Mouse (Mus musculus): ENCODE results near the gene Pigb. TPM values are rescaled to one million over a fixed set of nuclear protein-coding genes. Genes with fewer than 3 reads are reported as not detected.

Pigb gene
- polyA plus RNA-seq, 1 experiment from 2014 or later, result 3.1 TPM

DNA sequence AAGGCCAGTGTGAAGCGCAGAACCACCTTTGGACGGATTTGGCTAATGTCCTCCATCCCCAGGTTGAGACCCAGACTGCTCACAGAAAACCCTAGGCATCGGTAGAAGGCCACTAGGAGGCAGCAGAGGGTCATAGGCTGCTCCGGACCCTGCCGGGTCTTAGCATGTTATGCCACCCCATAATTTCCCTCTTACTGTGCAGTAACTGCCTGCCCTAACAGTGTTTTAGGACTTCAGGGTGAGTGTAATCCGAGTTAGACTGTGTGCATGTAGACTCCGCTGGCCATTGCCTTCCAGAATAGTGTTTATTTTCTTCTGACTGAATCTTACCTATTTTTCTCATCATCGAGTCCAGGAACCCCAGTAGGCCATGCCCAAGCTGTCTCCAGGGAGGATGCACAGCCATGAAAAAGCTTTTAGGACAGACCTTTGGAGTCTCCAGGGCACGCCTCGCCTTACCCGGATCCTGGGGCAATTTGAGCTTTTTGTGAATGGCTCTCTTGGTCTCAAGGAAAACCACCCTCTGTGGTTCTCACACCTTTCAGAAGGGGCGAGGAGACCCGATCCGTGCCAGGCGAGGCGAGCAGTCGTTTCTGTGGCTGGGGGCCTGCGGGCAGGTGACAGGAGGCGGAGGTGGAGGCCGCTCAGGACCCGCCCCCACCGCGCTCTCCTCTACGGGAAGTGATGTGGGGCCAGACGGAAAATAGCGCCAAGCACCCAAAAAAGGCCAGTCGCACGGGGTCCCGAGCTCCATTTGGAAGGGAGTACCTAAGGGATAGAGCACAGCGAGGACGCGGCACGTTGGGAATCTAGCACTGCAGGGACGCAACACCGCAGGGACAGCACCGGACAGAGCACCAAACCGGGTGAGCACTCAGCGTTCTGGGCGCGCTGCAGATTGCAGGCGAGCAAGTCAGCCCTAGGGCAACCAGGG is 4.2 kb upstream of the Pigb start, which contains the start of gene Rab27a:
Gene Rab27a, plus strand, starts transcription at position 709 of the 934 bp plus-strand sequence.
- Histone ChIP-seq H3K9me3 (ENCODE audit: low read length) (no peaks in the 10 kb centered on the region), H3K36me3 (replicated peaks; ENCODE audit: insufficient read depth, low read length) (no peaks in the 10 kb centered on the region), H3K4me2 (ENCODE audit: low read depth, low read length) (peak within 1 kb of the TSS; percentile 81), H3K9ac (replicated peaks) (peak within 1 kb of the TSS; percentile 63), H3K27me3 (ENCODE audit: insufficient read depth, low read length) (no peaks in the 10 kb centered on the region), H3K27ac (ENCODE audit: low read depth) (peak within 1 kb of the TSS; percentile 75), H3K4me3 (ENCODE audit: low read depth, low read length) (peak within 1 kb of the TSS; percentile 62), H3K4me1 (ENCODE audit: insufficient read depth) (peaks cover 12% of the 10 kb centered on the region)
- DNase-seq (peak; percentile 88), ATAC-seq (peak; percentile 69)
- 2% methylated on average over 40 of the region's 41 CpGs for WGBS (ENCODE audit: insufficient replicate concordance)
- TF ChIP-seq EP300 (IDR thresholded peaks at IDR 0.05; ENCODE audit: low read depth) (no peak), CTCF (IDR thresholded peaks at IDR 0.05; ENCODE audit: low read depth) (peak; percentile 95)

DNA sequence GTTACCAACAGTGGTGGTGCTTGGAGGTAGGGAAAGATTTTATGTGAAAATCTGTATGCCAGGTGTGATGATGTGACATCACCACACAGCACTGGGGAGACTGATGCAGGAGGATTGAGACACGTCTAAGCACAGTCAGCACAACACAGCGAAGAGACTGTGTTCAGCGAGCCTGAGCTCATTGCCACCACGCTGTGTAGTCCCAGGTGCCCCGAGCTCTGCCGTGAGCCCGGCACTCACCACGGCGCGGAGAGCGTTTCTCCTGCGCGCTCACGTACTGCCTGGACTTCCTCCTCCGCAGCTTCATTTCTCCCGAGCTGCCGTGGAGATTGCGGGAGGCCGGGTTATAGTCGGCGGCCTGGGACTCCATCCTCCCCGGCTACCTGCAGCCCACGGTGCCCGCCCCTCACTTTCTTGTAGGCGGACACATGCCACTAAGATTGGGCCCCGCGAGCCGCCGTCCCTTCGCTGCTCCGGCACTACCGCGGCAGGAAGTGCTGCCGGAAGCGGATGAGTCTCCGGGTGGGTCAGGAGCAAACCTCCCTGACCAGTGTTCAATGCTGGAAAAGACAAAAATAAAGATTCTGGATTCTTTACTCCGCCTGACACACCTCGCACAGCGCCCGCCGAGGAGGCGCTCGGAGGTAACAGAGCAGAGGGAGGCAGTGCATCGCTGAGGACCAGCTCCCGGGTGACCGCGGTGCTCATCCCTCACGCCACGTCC is 794 bp downstream of the Pigb start:
- ATAC-seq (peak; percentile 90), DNase-seq (peak; percentile 91)
- peak overlapping the region; percentile 90 for H3K4me2 ChIP-seq (ENCODE audit: low read depth, low read length)
- H3K4me1 ChIP-seq (ENCODE audit: insufficient read depth), result peaks cover 18% of the 10 kb centered on the region
- no peaks in the 10 kb centered on the region; the same call in 1 of the 2 replicates for H3K36me3 ChIP-seq (replicated peaks; ENCODE audit: insufficient read depth, low read length)
- peak overlapping the region; percentile 79 for H3K4me3 ChIP-seq (ENCODE audit: low read depth, low read length)
- no peak for TF ChIP-seq CTCF (IDR thresholded peaks at IDR 0.05; ENCODE audit: low read depth)
- 0 out of 2 replicates have a peak, but pooled peaks have one; percentile 22 for TF ChIP-seq EP300 (IDR thresholded peaks at IDR 0.05; ENCODE audit: low read depth)
- peak overlapping the region; percentile 81 for H3K27ac ChIP-seq (ENCODE audit: low read depth)
- WGBS (ENCODE audit: insufficient replicate concordance), result under 1% methylated on average over 49 of the region's 49 CpGs
- no peaks in the 10 kb centered on the region for H3K27me3 ChIP-seq (ENCODE audit: insufficient read depth, low read length)
- H3K9ac ChIP-seq (replicated peaks), result peak overlapping the region; percentile 82
- no peaks in the 10 kb centered on the region for H3K9me3 ChIP-seq (ENCODE audit: low read length)

DNA sequence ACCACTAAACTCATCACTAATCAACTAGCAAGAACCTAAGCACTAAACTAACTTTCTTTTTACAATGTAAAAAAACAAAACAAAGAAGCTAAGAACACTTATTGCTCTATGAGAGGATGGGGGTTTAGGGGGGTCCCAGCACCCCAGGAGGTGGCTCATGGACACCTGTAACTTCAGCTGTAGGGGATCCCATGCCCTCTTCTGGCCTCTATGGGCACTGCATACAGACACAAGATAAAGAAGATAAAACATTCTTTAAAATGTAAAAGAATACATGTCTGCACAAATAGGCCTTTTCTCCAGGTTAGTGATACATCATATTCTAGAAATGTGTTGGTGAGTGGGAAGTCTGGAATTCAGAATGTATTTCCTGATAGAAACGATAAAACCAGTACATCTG is 6.8 kb downstream of the Pigb start:
- Histone ChIP-seq H3K4me1 (ENCODE audit: insufficient read depth) (no peaks in the 10 kb centered on the region), H3K27me3 (ENCODE audit: insufficient read depth, low read length) (no peaks in the 10 kb centered on the region), H3K36me3 (replicated peaks; ENCODE audit: insufficient read depth, low read length) (peaks cover 27% of the 10 kb centered on the region; the same call in 1 of the 2 replicates), H3K9ac (replicated peaks) (no peak overlapping the region), H3K9me3 (ENCODE audit: low read length) (no peaks in the 10 kb centered on the region), H3K4me2 (ENCODE audit: low read depth, low read length) (no peak overlapping the region), H3K27ac (ENCODE audit: low read depth) (no peak overlapping the region), H3K4me3 (ENCODE audit: low read depth, low read length) (no peak overlapping the region)
- no peak for DNase-seq
- WGBS (ENCODE audit: insufficient replicate concordance), result 87% methylated on average over 1 of the region's 1 CpGs
- ATAC-seq, result no peak
- TF ChIP-seq CTCF (IDR thresholded peaks at IDR 0.05; ENCODE audit: low read depth) (peak; percentile 35), EP300 (IDR thresholded peaks at IDR 0.05; ENCODE audit: low read depth) (no peak)

DNA sequence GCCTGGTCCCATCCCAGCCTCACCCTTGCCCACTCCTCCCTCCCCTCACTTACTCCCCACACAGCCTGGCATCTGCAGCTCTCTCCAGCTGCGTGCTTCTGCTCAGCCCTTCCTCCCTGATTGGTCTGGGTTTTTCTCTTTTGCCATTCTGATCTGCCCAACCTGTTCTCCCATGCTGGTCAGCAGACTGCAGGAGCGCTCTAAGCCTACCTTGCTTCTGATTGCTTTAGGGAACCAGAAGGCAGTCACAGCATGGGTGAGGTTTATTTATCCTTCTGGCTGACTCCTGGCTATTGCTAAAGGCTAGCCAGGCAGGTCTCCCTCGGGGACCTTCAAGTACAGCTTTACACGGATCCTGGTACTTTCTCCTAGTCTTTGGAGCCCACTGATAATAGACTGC is 8.8 kb downstream of the Pigb start:
- Histone ChIP-seq H3K27ac (ENCODE audit: low read depth) (0 out of 2 replicates have a peak overlapping the region, but pooled peaks have one; percentile 22), H3K4me2 (ENCODE audit: low read depth, low read length) (no peak overlapping the region), H3K4me1 (ENCODE audit: insufficient read depth) (no peaks in the 10 kb centered on the region), H3K27me3 (ENCODE audit: insufficient read depth, low read length) (no peaks in the 10 kb centered on the region), H3K9me3 (ENCODE audit: low read length) (no peaks in the 10 kb centered on the region), H3K4me3 (ENCODE audit: low read depth, low read length) (no peak overlapping the region), H3K36me3 (replicated peaks; ENCODE audit: insufficient read depth, low read length) (peaks cover 27% of the 10 kb centered on the region; the same call in 1 of the 2 replicates), H3K9ac (replicated peaks) (no peak overlapping the region)
- ATAC-seq (no peak), DNase-seq (no peak)
- TF ChIP-seq EP300 (IDR thresholded peaks at IDR 0.05; ENCODE audit: low read depth), result no peak
- no peak for TF ChIP-seq CTCF (IDR thresholded peaks at IDR 0.05; ENCODE audit: low read depth)
- 69% methylated on average over 4 of the region's 4 CpGs for WGBS (ENCODE audit: insufficient replicate concordance)

DNA sequence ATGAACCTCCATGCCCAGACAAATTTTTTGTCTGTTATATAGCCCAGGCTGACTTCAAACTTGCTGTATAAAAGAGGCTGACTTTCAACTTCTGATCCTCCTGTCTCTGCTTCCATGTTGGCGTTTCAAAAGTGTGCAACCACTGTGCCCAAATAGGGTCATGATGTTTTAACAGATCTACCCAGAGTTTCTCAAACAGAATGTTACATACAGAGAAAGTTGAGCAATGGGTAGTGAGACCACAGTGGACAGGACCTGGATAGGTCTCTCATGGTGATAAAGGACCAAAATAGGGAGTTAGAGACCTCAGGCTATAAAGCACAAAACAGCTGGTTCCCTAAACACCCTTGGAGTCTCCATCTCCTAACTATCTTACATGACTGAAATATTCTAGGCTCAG is 9.7 kb downstream of the Pigb start:
- ATAC-seq, result no peak
- WGBS (ENCODE audit: insufficient replicate concordance), result 74% methylated on average over 1 of the region's 1 CpGs
- TF ChIP-seq EP300 (IDR thresholded peaks at IDR 0.05; ENCODE audit: low read depth), result no peak
- TF ChIP-seq CTCF (IDR thresholded peaks at IDR 0.05; ENCODE audit: low read depth), result no peak
- Histone ChIP-seq H3K4me1 (ENCODE audit: insufficient read depth) (no peaks in the 10 kb centered on the region), H3K4me3 (ENCODE audit: low read depth, low read length) (no peak overlapping the region), H3K4me2 (ENCODE audit: low read depth, low read length) (no peak overlapping the region), H3K9me3 (ENCODE audit: low read length) (no peaks in the 10 kb centered on the region), H3K9ac (replicated peaks) (no peak overlapping the region), H3K27ac (ENCODE audit: low read depth) (no peak overlapping the region), H3K36me3 (replicated peaks; ENCODE audit: insufficient read depth, low read length) (peaks cover 27% of the 10 kb centered on the region; the same call in 1 of the 2 replicates), H3K27me3 (ENCODE audit: insufficient read depth, low read length) (no peaks in the 10 kb centered on the region)
- DNase-seq, result no peak

Measured in liver, postnatal 0 days (tissue).